Mouse (Mus musculus): ENCODE measurements around the gene Itsn1. TPM values are rescaled to one million over a fixed set of nuclear protein-coding genes. Genes with fewer than 3 reads are reported as not detected.

Gene Itsn1
- polyA plus RNA-seq, 1 experiment: 24.3 TPM

DNA sequence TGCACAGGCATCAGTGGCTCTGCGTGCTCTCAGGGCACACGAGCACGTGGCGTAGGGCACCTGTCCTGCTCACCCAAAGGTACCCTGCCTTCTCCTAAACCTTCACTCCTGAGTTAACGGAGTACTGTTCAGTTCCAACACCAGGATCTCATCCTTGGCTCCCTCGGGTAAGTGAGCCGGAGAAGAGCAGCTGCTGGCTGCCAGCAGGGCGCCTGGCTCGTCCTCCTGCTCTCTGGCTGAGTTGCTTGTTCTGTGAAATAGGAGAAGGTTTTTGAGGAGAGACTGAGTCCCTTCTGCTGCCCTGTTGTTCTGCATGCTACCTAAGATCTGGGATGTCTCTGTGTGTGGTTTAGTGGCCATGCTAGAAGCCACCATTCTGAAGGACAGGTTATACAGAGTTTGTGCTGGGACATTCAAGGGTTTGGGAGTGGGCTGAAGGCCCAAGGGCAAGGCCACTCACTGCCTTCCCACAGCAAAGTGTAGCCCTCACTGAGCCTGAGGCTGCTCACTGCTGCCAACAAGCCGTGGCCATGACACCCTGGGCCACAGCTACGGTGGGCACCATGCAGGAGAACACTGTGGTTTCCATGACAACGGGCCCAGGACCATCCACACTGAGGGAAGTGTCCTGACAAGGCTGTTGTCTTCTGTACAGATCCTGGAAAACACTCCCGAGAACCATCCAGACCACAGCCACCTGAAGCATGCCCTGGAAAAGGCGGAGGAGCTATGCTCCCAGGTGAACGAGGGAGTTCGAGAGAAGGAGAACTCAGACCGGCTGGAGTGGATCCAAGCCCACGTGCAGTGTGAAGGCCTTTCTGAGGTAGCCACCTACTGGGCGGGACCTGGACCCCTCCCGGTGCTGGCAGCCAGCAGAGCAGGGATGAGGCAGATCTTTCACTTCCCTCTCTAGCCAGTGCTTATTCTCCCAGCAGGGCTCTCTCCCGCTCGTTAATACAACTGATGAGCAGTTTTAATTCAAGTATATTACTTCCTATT lies 170.1 kb downstream of the Itsn1 start:
- TF ChIP-seq CEBPB (IDR thresholded peaks at IDR 0.05; ENCODE audit: low read depth): no peak
- TF ChIP-seq FOSL1 (IDR thresholded peaks at IDR 0.05; ENCODE audit: insufficient read depth, low read length, poor library complexity, severe bottlenecking): no peak
- TF ChIP-seq MAX (IDR thresholded peaks at IDR 0.05): no peak
- no peak for TF ChIP-seq CTCF (IDR thresholded peaks at IDR 0.05; ENCODE audit: control insufficient read depth, insufficient read depth, insufficient read length)
- no peak for TF ChIP-seq USF1 (IDR thresholded peaks at IDR 0.05; ENCODE audit: low read depth)
- no peak for TF ChIP-seq MYOD1 (IDR thresholded peaks at IDR 0.05; ENCODE audit: control insufficient read depth, insufficient read length, low read depth)
- no peak for TF ChIP-seq MYOG (IDR thresholded peaks at IDR 0.05; ENCODE audit: control insufficient read depth, extremely low read depth, insufficient read length)
- Histone ChIP-seq H3K36me3 (ENCODE audit: control insufficient read depth, insufficient read depth) (no peaks in the 10 kb centered on the region), H3K4me3 (ENCODE audit: insufficient read depth, poor library complexity, severe bottlenecking) (no peak overlapping the region), H3ac (ENCODE audit: control insufficient read depth, insufficient read length, low read depth) (no peak overlapping the region), H3K79me3 (ENCODE audit: low read depth) (no peaks in the 10 kb centered on the region), H3K27me3 (ENCODE audit: control insufficient read depth, insufficient read depth, insufficient read length) (peaks cover 4% of the 10 kb centered on the region), H3K79me2 (ENCODE audit: control insufficient read depth, insufficient read depth) (no peaks in the 10 kb centered on the region)

DNA sequence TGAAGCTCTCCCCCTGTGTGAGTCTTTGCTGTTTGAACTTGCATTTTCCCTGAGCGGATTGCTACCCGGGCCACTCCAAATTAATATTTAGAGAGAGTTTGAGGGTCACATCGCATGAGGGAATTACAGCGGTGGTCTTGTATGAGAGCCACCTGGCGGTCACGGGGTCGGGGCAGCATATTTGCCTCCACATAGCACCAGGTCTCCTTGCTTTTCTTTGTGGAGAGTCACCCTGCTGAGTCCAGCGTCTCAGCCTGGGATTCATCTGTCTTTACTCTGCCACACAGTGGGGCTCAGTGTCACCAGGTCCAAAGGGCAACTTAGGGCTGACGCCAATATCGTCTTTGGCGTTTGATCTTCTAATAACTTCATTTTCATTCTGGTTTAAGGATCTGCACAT lies 171.2 kb downstream of the Itsn1 start:
- H3K36me3 ChIP-seq (ENCODE audit: control insufficient read depth, insufficient read depth): no peaks in the 10 kb centered on the region
- no peak for TF ChIP-seq USF1 (IDR thresholded peaks at IDR 0.05; ENCODE audit: low read depth)
- no peaks in the 10 kb centered on the region for H3K79me2 ChIP-seq (ENCODE audit: control insufficient read depth, insufficient read depth)
- H3K27me3 ChIP-seq (ENCODE audit: control insufficient read depth, insufficient read depth, insufficient read length): peaks cover 4% of the 10 kb centered on the region
- no peaks in the 10 kb centered on the region for H3K79me3 ChIP-seq (ENCODE audit: low read depth)
- H3ac ChIP-seq (ENCODE audit: control insufficient read depth, insufficient read length, low read depth): no peak overlapping the region
- no peak overlapping the region for H3K4me3 ChIP-seq (ENCODE audit: insufficient read depth, poor library complexity, severe bottlenecking)

DNA sequence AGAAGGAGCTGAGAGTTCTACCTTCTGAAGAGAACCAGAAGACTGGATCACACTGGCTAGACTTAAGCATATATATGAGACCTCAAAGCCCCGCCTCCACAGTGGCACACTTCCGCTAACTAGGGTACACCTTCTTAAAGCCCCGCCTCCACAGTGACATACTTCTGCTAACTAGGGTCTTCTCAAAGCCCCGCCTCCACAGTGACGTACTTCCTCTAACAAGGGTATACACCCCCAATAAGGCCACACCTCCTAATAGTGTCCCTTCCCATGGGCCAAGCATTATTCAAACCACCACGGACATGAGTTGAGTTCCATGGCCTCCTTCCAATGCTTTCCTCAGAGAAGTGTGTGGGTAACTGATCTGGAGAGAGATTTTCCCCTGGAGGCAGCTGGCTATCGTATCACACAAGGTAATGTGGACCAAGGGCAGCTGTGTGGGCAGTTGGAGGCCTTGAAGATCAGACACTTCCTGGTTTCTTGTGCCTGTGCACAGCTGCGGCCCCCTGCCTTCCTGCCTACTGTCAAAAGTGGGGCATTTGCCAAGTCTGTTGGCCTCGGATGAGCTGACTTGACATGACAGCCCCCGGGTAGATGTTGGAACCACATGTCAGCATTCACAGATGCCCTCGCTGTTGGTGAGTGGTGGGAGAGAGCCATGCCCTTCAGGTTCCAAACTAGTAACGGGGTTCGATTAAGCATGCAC lies 174.9 kb downstream of the Itsn1 start:
- H3K79me3 ChIP-seq (ENCODE audit: low read depth): no peaks in the 10 kb centered on the region
- no peak for TF ChIP-seq CEBPB (IDR thresholded peaks at IDR 0.05; ENCODE audit: low read depth)
- TF ChIP-seq MYOD1 (IDR thresholded peaks at IDR 0.05; ENCODE audit: control insufficient read depth, insufficient read length, low read depth): no peak
- TF ChIP-seq FOSL1 (IDR thresholded peaks at IDR 0.05; ENCODE audit: insufficient read depth, low read length, poor library complexity, severe bottlenecking): no peak
- TF ChIP-seq MYOG (IDR thresholded peaks at IDR 0.05; ENCODE audit: control insufficient read depth, extremely low read depth, insufficient read length): no peak
- TF ChIP-seq MAX (IDR thresholded peaks at IDR 0.05): no peak
- no peak for TF ChIP-seq CTCF (IDR thresholded peaks at IDR 0.05; ENCODE audit: control insufficient read depth, insufficient read depth, insufficient read length)
- TF ChIP-seq USF1 (IDR thresholded peaks at IDR 0.05; ENCODE audit: low read depth): no peak
- no peak overlapping the region for H3K4me3 ChIP-seq (ENCODE audit: insufficient read depth, poor library complexity, severe bottlenecking)
- H3K27me3 ChIP-seq (ENCODE audit: control insufficient read depth, insufficient read depth, insufficient read length): peaks cover 3% of the 10 kb centered on the region
- H3ac ChIP-seq (ENCODE audit: control insufficient read depth, insufficient read length, low read depth): no peak overlapping the region
- H3K79me2 ChIP-seq (ENCODE audit: control insufficient read depth, insufficient read depth): no peaks in the 10 kb centered on the region
- no peaks in the 10 kb centered on the region for H3K36me3 ChIP-seq (ENCODE audit: control insufficient read depth, insufficient read depth)

DNA sequence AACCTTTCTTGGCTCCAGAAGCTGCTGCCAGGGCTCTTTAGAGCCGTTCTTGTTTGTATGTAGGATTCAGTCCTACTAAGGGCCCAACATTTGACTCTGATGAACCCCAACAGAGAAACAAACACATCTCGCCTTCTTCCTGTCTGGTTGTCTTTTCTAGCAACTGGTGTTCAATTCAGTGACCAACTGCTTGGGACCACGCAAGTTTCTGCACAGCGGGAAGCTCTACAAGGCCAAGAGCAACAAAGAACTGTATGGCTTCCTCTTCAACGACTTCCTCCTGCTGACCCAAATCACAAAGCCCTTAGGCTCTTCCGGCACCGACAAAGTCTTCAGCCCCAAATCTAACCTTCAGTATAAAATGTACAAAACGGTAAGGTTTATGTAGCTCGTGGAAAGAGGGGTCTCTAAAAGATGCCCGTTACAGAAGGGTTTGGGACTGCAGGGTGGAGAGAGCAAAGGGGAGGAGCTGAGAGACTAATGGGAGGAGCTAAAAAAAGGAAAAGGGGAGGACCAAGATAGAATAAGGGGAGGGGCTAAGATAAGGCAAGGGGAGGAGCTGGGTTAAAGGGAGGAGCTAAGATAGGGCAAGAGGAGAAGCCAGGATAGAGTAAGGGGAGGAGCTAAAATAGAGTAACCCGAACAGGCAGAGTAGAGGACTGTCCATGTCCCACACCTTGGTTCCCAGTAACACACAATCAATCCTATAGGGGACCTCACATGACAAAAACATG lies 176.2 kb downstream of the Itsn1 start:
- TF ChIP-seq CEBPB (IDR thresholded peaks at IDR 0.05; ENCODE audit: low read depth) (no peak), USF1 (IDR thresholded peaks at IDR 0.05; ENCODE audit: low read depth) (no peak), MAX (IDR thresholded peaks at IDR 0.05) (no peak), MYOD1 (IDR thresholded peaks at IDR 0.05; ENCODE audit: control insufficient read depth, insufficient read length, low read depth) (no peak), MYOG (IDR thresholded peaks at IDR 0.05; ENCODE audit: control insufficient read depth, extremely low read depth, insufficient read length) (no peak), CTCF (IDR thresholded peaks at IDR 0.05; ENCODE audit: control insufficient read depth, insufficient read depth, insufficient read length) (no peak), FOSL1 (IDR thresholded peaks at IDR 0.05; ENCODE audit: insufficient read depth, low read length, poor library complexity, severe bottlenecking) (no peak)
- no peaks in the 10 kb centered on the region for H3K36me3 ChIP-seq (ENCODE audit: control insufficient read depth, insufficient read depth)
- no peak overlapping the region for H3ac ChIP-seq (ENCODE audit: control insufficient read depth, insufficient read length, low read depth)
- no peaks in the 10 kb centered on the region for H3K79me3 ChIP-seq (ENCODE audit: low read depth)
- H3K4me3 ChIP-seq (ENCODE audit: insufficient read depth, poor library complexity, severe bottlenecking): no peak overlapping the region
- no peaks in the 10 kb centered on the region for H3K79me2 ChIP-seq (ENCODE audit: control insufficient read depth, insufficient read depth)
- H3K27me3 ChIP-seq (ENCODE audit: control insufficient read depth, insufficient read depth, insufficient read length): peaks cover 3% of the 10 kb centered on the region

DNA sequence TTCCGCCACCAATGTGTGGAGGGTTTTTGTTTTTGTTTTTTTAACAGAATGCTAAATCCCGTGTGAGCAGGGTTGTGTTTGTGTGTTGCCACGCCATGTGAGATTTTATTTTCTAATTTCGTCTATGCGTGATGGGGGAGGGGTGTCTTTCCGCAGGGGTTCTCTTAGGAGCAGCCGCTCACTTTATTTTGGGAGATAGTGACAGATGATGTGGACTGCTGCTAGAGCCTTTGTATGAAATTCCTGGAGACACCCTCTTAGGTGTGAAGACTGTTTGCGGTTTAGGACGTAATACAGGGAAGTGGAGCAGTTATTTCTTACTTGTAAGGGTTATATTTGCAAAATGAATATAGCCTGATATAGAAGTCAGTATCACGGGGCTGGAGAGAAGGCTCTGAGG lies 176.9 kb downstream of the Itsn1 start:
- no peaks in the 10 kb centered on the region for H3K36me3 ChIP-seq (ENCODE audit: control insufficient read depth, insufficient read depth)
- no peak overlapping the region for H3K4me3 ChIP-seq (ENCODE audit: insufficient read depth, poor library complexity, severe bottlenecking)
- TF ChIP-seq MYOG (IDR thresholded peaks at IDR 0.05; ENCODE audit: control insufficient read depth, extremely low read depth, insufficient read length) (no peak), MAX (IDR thresholded peaks at IDR 0.05) (no peak), MYOD1 (IDR thresholded peaks at IDR 0.05; ENCODE audit: control insufficient read depth, insufficient read length, low read depth) (no peak), CEBPB (IDR thresholded peaks at IDR 0.05; ENCODE audit: low read depth) (no peak), USF1 (IDR thresholded peaks at IDR 0.05; ENCODE audit: low read depth) (no peak), CTCF (IDR thresholded peaks at IDR 0.05; ENCODE audit: control insufficient read depth, insufficient read depth, insufficient read length) (no peak)
- no peak overlapping the region for H3ac ChIP-seq (ENCODE audit: control insufficient read depth, insufficient read length, low read depth)
- no peaks in the 10 kb centered on the region for H3K79me2 ChIP-seq (ENCODE audit: control insufficient read depth, insufficient read depth)
- H3K79me3 ChIP-seq (ENCODE audit: low read depth): no peaks in the 10 kb centered on the region
- H3K27me3 ChIP-seq (ENCODE audit: control insufficient read depth, insufficient read depth, insufficient read length): peaks cover 3% of the 10 kb centered on the region
